Mouse (Mus musculus): ENCODE results near the gene Dbi.

DNA sequence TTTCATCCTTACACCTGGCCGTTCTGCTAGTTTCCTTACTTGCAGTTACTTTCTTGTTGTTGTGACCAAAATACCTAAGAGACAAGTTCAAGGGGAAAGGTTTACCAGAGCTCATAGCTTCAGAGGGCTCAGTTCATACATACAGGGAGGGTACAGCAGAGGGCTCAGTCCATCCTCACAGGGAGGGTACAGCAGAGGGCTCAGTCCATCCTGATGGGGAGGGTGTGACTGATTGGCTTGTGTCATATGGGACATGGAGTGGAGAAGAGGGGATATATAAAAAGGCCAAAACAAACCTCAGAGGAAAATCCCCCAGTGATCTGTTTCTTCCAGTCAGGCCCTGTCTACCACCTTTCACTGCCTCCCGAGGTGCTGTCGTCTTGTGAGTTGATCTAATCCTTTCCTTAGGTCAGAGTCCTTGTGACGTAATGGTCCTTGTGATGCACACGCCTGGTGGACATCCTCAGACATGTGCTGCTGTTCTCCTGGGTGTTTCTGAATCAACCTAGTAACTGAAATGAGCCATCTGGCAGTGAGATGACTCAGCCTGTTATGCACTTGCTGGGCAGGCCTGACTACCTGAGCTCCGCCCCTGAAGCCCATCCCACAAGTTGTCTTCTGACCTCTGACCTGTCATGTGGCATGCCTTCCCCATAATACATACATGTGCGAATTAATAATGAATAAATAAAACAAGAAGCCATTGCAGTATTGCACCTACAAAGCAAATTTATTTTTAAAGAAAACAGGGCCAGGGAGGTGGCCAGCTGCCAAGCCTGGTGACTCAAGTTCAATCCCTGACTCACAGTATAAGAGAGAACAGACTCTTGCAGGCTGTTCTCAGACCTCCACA, 15.3 kb upstream of the Dbi start:
- TF ChIP-seq CTCF (IDR thresholded peaks at IDR 0.05; ENCODE audit: low read depth), result no peak
- TF ChIP-seq EP300 (IDR thresholded peaks at IDR 0.05; ENCODE audit: low read depth), result no peak
